Mouse (Mus musculus): ENCODE data around the gene Lst1.
"Not testable (repeated sequence)": the region's sequence is repeated elsewhere in the genome, so short reads cannot be mapped to it uniquely, and the experiment has no call there.

Lst1 gene

GRCm38 (mm10) chr17:35187959-35188610 lies at the start of gene Lst1:
Gene Lst1, minus strand, starts transcription at chr17:35188439.
- DNase-seq (ENCODE audit: low spot score) = no peak

- DNase-seq (ENCODE audit: low spot score) = no peak
Measured at GRCm38 (mm10) chr17:35237504-35237903, 49.3 kb upstream of the Lst1 start.

GRCm38 (mm10) chr17:35236996-35237395 lies 48.8 kb upstream of the Lst1 start:
- DNase-seq (ENCODE audit: low spot score) = no peak

GRCm38 (mm10) chr17:35236390-35236746 lies 48.1 kb upstream of the Lst1 start:
- peak; percentile 91 for DNase-seq (ENCODE audit: low spot score)

- DNase-seq (ENCODE audit: low spot score) = peak; percentile 93
Measured at GRCm38 (mm10) chr17:35235614-35236389, 47.6 kb upstream of the Lst1 start, which contains the start of gene Nfkbil1. Gene Nfkbil1, minus strand, starts transcription at chr17:35235792.

- DNase-seq (ENCODE audit: low spot score) = peak; percentile 57
Measured at GRCm38 (mm10) chr17:35234903-35235302, 46.7 kb upstream of the Lst1 start.

- not testable (repeated sequence) for DNase-seq (ENCODE audit: low spot score)
Measured at GRCm38 (mm10) chr17:35234090-35234489, 45.9 kb upstream of the Lst1 start.

- no peak for DNase-seq (ENCODE audit: low spot score)
Measured at GRCm38 (mm10) chr17:35233114-35233980, 45.1 kb upstream of the Lst1 start, which contains the start of gene Atp6v1g2. Gene Atp6v1g2, plus strand, starts transcription at chr17:35233660.

- no peak for DNase-seq (ENCODE audit: low spot score)
Measured at GRCm38 (mm10) chr17:35232659-35233058, 44.4 kb upstream of the Lst1 start.

GRCm38 (mm10) chr17:35232043-35232442 lies 43.8 kb upstream of the Lst1 start:
- peak; percentile 60 for DNase-seq (ENCODE audit: low spot score)

GRCm38 (mm10) chr17:35231022-35231421 lies 42.8 kb upstream of the Lst1 start:
- no peak for DNase-seq (ENCODE audit: low spot score)

GRCm38 (mm10) chr17:35226561-35227046 lies 38.4 kb upstream of the Lst1 start:
- DNase-seq (ENCODE audit: low spot score) = no peak

GRCm38 (mm10) chr17:35225456-35225855 lies 37.2 kb upstream of the Lst1 start:
- DNase-seq (ENCODE audit: low spot score) = no peak

- DNase-seq (ENCODE audit: low spot score) = no peak
Measured at GRCm38 (mm10) chr17:35224641-35225040, 36.4 kb upstream of the Lst1 start.

- no peak for DNase-seq (ENCODE audit: low spot score)
Measured at GRCm38 (mm10) chr17:35222299-35222698, 34.1 kb upstream of the Lst1 start.

- no peak for DNase-seq (ENCODE audit: low spot score)
Measured at GRCm38 (mm10) chr17:35220156-35220952, 32.1 kb upstream of the Lst1 start, which contains the start of gene Gm16181. Gene Gm16181, plus strand, starts transcription at chr17:35220834.

GRCm38 (mm10) chr17:35219601-35220041 lies 31.4 kb upstream of the Lst1 start:
- no peak for DNase-seq (ENCODE audit: low spot score)

GRCm38 (mm10) chr17:35218516-35219193 lies 30.4 kb upstream of the Lst1 start:
- no peak for DNase-seq (ENCODE audit: low spot score)

- no peak for DNase-seq (ENCODE audit: low spot score)
Measured at GRCm38 (mm10) chr17:35213071-35213470, 24.8 kb upstream of the Lst1 start.

GRCm38 (mm10) chr17:35210593-35210992 lies 22.4 kb upstream of the Lst1 start:
- DNase-seq (ENCODE audit: low spot score) = no peak
